Mouse (Mus musculus) gastrocnemius, adult 18-20 months (tissue): ENCODE measurements around the gene Dytn. TPM values are rescaled to one million over a fixed set of nuclear protein-coding genes. Genes with fewer than 3 reads are reported as not detected.

ENCODE experiments used
- DNase-seq: peaks from one replicate; pipeline ENCODE4 v3.0.0; 2021; ENCODE audit warnings: low spot score
- total RNA-seq, 2 experiments: library from RNA; stranded (reverse); gene quantifications; 2 replicates each; pipeline ENCODE4 v1.2.3; 2021

Dytn gene
- total RNA-seq, 2 experiments from 2014 or later, result not detected

DNA sequence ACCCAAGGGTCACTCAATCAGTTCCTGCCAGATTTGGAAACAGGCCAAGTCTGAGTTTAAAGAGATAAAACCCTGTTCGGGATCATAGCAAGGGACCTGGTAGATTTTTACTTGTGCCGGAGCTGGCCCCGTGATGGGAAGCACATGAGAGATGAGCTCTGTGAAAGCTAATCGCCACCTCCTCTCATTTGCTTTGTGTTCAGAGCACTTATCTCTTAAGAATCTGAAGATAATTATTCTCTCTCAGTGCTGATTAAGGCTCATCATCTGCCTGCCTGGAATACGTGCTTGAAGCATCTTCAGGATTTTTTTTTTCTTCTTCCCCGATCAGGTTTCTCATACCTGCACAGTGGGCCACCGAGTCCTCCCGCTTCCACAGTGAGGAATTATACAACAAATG lies 107.6 kb downstream of the Dytn start:
- DNase-seq, result no peak

DNA sequence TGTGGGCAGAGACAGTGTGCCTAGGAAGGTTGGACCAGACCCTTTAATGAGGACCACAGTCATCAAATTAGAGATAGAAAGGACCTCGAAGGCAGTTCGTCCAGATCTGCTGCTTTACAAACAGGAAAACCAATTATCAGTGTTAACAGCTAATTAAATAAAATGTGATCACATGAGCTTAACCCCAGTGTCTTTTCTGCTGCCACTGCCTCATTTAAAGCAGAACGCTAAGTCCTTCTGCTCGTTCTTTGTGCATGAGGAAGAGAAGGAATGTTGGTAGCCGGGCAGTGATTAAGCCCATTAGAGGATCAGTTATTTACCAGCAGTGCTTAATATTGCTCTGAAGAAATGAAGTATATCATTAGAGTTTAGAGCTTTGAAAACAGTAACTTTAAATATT lies 109.9 kb downstream of the Dytn start:
- no peak for DNase-seq

DNA sequence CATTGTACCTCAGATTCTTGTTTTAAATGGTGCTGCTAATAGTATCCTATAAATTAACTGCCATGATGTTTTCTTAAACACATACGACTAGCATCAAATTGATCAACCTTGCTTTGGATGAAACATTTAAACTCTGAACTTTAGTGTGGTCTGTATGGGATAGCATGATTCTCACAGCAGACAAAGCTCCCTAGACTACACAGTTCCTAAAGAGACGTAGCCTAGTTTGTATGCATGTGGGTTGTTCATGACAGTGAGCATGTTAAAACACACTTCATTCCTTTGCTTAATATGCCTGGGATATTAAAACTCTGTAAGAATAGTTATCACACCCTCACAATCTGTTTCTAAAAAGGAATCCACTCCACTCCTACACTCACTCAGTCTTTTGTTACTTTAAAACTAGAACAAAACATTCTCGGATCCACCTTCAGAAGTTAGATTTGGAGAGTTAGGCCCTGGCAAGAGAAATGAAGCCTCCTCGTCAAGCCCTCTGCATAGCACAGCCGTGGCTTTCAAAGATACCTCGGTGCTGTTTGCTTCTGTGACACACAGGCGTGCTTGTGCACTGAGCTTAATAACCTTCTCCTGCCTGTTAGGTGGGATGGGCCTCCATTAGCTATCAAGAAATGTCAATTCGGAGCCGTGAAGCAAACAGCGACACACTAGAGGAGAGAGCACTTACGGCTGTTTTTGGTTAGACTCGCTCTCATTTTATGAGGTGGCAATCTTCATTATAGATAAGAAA lies 112.7 kb downstream of the Dytn start:
- no peak for DNase-seq

DNA sequence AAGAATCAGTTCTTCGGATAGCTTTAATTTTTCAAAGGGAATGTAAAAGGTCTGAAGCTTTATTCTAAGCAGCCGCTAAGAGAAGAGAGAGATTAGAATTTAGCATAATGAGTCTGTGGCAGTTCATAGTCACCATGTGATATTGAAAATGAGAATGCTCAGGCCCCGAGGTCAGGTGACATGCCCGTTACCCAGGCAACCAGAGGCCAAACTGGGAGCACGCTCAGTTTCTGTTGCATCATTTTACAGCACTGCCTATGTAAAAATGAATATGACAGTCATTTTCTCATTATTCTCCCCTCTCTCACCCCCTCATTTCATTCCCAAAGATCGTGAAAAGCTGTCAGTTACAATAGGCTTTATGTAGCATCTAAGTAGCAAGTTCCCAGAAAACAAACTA lies 113.3 kb downstream of the Dytn start:
- no peak for DNase-seq

Other genes starting within 250 kb of the Dytn start
- 1 to 10 TPM; 1.2 to 1.3 TPM for gene Adam23, start 241.0 kb downstream of the Dytn start, total RNA-seq
- not detected for gene Gm39653, start 71.0 kb downstream of the Dytn start, total RNA-seq
- not detected for gene Mdh1b, start 43.4 kb upstream of the Dytn start, total RNA-seq
- 10 to 100 TPM; 20.1 to 21.3 TPM for gene Fastkd2, start 43.7 kb upstream of the Dytn start, total RNA-seq
- not detected for gene 4933402D24Rik, start 82.3 kb upstream of the Dytn start, total RNA-seq